Mouse (Mus musculus) liver, embryonic 15.5 days (tissue): Measurements from ENCODE around the gene Rimklb. TPM values are rescaled to one million over a fixed set of nuclear protein-coding genes. Genes with fewer than 3 reads are reported as not detected.
"Not testable (repeated sequence)": the region's sequence is repeated elsewhere in the genome, so short reads cannot be mapped to it uniquely, and the experiment has no call there.

Source experiments
- ATAC-seq: fragments of 200-750 bp; cut with Nextera tagmentation; 2 replicates; pipeline ENCODE4 v1.8.0; 2017; ENCODE audit warnings: moderate number of reproducible peaks, mild to moderate bottlenecking, moderate library complexity; ENCODE audit not compliant: insufficient read depth
- H3K27ac ChIP-seq: fragments of 300-500 bp; sonication (generic); replicated peaks from 2 replicates; pipeline ENCODE4 v1.5.1; 2015; ENCODE audit warnings: mild to moderate bottlenecking, inconsistent platforms
- H3K27me3 ChIP-seq: fragments of 300-500 bp; sonication (generic); 2 replicates; pipeline ENCODE4 v1.6.1; 2015; ENCODE audit warnings: mild to moderate bottlenecking, inconsistent platforms
- H3K36me3 ChIP-seq: fragments of 300-500 bp; sonication (generic); replicated peaks from 2 replicates; pipeline ENCODE4 v1.6.1; 2015; ENCODE audit warnings: moderate library complexity, mild to moderate bottlenecking, inconsistent platforms
- H3K4me1 ChIP-seq: fragments of 300-500 bp; sonication (generic); replicated peaks from 2 replicates; pipeline ENCODE4 v1.6.1; 2015; ENCODE audit warnings: inconsistent platforms
- H3K4me2 ChIP-seq: fragments of 300-500 bp; sonication (generic); 2 replicates; pipeline ENCODE4 v1.6.1; 2015; ENCODE audit warnings: moderate library complexity, mild to moderate bottlenecking, inconsistent platforms
- H3K4me3 ChIP-seq: fragments of 300-500 bp; sonication (generic); replicated peaks from 2 replicates; pipeline ENCODE4 v1.5.1; 2015; ENCODE audit warnings: mild to moderate bottlenecking, inconsistent platforms
- H3K9ac ChIP-seq: fragments of 300-500 bp; sonication (generic); 2 replicates; pipeline ENCODE4 v1.6.1; 2015; ENCODE audit warnings: moderate library complexity, mild to moderate bottlenecking, inconsistent platforms
- H3K9me3 ChIP-seq: fragments of 300-500 bp; sonication (generic); replicated peaks from 2 replicates; pipeline ENCODE4 v1.6.1; 2016; ENCODE audit warnings: inconsistent platforms
- WGBS: fragments of 180-500 bp; shearing (Covaris S2); methylation state at CpG from one replicate; pipeline ENCODE4 v1.1.7; 2015; ENCODE audit warnings: mixed read lengths; ENCODE audit not compliant: insufficient replicate concordance; 5-methylcytosine and 5-hydroxymethylcytosine counted together
- polyA plus RNA-seq: library from polyadenylated mRNA; unstranded; fragments of >200 nt; fragmentation: Nextera tagmentation; extraction: Ambion mirVana; gene quantifications from 2 replicates; pipeline ENCODE4 v1.2.1, GENCODE M21; 2015

Rimklb gene
- polyA plus RNA-seq, 1 experiment from 2014 or later: 0.26 TPM

DNA sequence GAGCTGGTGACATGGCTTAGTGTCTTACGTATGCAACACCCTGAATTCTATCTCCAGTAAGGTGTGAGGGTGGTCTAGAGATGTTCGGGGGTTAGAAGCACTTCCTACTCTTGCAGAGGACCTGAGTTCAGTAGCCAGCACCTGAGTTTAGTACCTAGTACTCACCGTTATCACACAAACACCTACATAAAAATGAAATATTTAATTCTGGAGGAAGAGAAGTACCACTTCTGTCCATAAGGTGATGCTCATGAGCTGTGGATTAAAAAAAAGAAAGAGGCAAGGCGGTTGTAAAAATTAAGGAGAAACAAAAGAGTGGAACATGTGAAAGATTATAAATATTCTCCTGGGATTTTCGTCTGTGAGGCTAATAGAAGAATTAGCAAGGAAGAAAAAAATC is 2.1 kb downstream of the Rimklb start:
- H3K27me3 ChIP-seq: peaks cover 72% of the 10 kb centered on the region
- H3K4me1 ChIP-seq: 0 out of 2 replicates have a peak, but pooled peaks cover 3% of the 10 kb centered on the region
- 0 out of 2 replicates have a peak, but pooled peaks cover 2% of the 10 kb centered on the region for H3K9me3 ChIP-seq
- WGBS: 22% methylated on average over 5 of the region's 5 CpGs
- H3K27ac ChIP-seq: no peak overlapping the region
- H3K4me3 ChIP-seq: no peak overlapping the region
- no peak overlapping the region for H3K9ac ChIP-seq
- no peaks in the 10 kb centered on the region for H3K36me3 ChIP-seq
- H3K4me2 ChIP-seq: no peak overlapping the region
- no peak for ATAC-seq

- ATAC-seq: no peak
- Histone ChIP-seq H3K9me3 (0 out of 2 replicates have a peak, but pooled peaks cover 2% of the 10 kb centered on the region), H3K4me3 (no peak overlapping the region), H3K9ac (no peak overlapping the region), H3K4me1 (0 out of 2 replicates have a peak, but pooled peaks cover 3% of the 10 kb centered on the region), H3K27ac (no peak overlapping the region), H3K27me3 (peaks cover 79% of the 10 kb centered on the region), H3K36me3 (no peaks in the 10 kb centered on the region), H3K4me2 (no peak overlapping the region; the same call in 1 of the 2 replicates)
- 14% methylated on average over 21 of the region's 21 CpGs for WGBS
These were observed 3.3 kb downstream of the Rimklb start for GRCm38 (mm10) chr6:122495082-122495881.

DNA sequence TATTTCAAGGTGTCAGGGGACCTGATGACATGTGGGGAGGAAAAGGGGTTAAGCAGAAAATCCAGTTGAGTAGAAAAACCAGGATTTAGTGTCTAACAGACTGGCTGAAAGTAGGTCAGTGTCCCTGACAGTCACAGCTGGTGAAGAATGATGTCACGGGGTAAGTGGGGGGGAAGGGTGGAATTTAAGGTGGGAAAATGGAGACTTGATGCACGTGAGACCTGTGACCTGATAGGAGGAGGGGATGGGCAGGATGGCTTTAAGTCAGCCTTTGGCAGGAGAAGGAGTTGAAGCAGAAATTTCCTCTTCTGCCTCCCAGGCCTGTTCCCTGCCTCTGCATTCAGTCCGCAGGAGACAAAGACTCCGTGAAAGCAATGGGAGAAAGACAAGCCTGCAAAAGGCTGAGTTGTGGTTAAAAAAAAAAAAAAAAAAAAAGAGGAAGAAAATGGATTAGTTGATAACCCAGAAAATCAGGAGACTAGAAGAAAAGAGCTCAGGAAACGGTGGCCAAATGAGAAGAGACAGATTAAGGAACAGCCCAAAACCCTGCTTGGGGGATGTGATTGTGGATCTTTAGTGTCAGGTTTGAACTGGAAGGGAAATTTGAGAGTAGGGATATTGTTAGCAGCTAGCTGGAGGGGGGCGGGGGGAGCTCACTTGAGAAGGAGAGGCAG is 4.6 kb downstream of the Rimklb start:
- no peak overlapping the region for H3K9ac ChIP-seq
- ATAC-seq: no peak
- WGBS: 17% methylated on average over 6 of the region's 6 CpGs
- no peaks in the 10 kb centered on the region for H3K36me3 ChIP-seq
- 0 out of 2 replicates have a peak, but pooled peaks cover 3% of the 10 kb centered on the region for H3K4me1 ChIP-seq
- H3K27ac ChIP-seq: no peak overlapping the region
- H3K4me2 ChIP-seq: no peak overlapping the region
- H3K9me3 ChIP-seq: 0 out of 2 replicates have a peak, but pooled peaks cover 2% of the 10 kb centered on the region
- no peak overlapping the region for H3K4me3 ChIP-seq
- H3K27me3 ChIP-seq: peaks cover 91% of the 10 kb centered on the region

DNA sequence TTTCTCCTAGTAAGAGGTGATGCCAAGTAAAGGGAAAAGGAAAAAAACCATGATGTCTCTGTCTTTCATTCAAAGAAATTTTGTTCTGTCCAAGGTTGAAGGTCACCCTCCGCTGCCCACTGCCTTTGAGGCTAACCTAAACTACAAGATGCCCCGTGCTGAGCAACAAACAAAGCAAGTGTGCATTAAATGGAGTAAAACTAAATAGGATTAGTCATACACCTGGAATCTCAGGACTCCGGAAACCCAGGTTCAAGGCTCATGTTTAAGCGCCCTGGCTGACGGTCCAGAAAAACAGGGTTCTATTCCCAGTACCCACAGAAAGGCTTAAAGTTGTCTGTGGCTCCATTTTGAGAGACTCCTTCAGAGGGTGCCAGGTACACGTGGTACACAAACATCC is 6.1 kb downstream of the Rimklb start:
- H3K36me3 ChIP-seq: no peaks in the 10 kb centered on the region
- no peak overlapping the region for H3K9ac ChIP-seq
- 0 out of 2 replicates have a peak, but pooled peaks cover 3% of the 10 kb centered on the region for H3K4me1 ChIP-seq
- no peak overlapping the region for H3K4me3 ChIP-seq
- peaks cover 93% of the 10 kb centered on the region for H3K27me3 ChIP-seq
- ATAC-seq: no peak
- H3K4me2 ChIP-seq: no peak overlapping the region
- WGBS: 29% methylated on average over 6 of the region's 6 CpGs
- 0 out of 2 replicates have a peak, but pooled peaks cover 2% of the 10 kb centered on the region for H3K9me3 ChIP-seq
- no peak overlapping the region for H3K27ac ChIP-seq

DNA sequence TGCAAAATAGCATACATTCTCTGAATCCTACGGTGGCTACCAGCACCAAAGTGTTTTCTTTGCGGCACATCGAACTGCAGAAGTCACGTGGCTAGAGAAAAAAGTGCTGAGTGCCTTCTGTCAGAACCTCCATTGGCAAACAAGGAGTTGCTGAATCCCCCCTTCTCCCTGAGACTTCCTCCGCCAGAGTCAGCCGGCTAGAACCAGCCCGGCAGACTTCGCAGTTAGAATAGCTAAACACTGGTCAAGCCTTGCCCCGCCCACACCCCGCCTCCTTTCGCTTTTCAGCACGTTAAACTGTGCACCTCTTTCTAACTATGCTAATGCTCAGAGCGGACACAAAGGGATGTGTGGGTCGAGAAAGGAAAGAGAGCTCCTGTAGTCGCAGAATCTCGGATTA is 7.0 kb downstream of the Rimklb start:
- peak; percentile 42; the same call in 1 of the 2 replicates for ATAC-seq
- no peak overlapping the region for H3K27ac ChIP-seq
- WGBS: under 1% methylated on average over 16 of the region's 16 CpGs
- 0 out of 2 replicates have a peak, but pooled peaks cover 2% of the 10 kb centered on the region for H3K9me3 ChIP-seq
- 0 out of 2 replicates have a peak, but pooled peaks cover 3% of the 10 kb centered on the region for H3K4me1 ChIP-seq
- no peak overlapping the region for H3K9ac ChIP-seq
- H3K27me3 ChIP-seq: peaks cover 96% of the 10 kb centered on the region
- H3K4me3 ChIP-seq: peak overlapping the region; percentile 35
- no peaks in the 10 kb centered on the region for H3K36me3 ChIP-seq
- H3K4me2 ChIP-seq: peak overlapping the region; percentile 57

DNA sequence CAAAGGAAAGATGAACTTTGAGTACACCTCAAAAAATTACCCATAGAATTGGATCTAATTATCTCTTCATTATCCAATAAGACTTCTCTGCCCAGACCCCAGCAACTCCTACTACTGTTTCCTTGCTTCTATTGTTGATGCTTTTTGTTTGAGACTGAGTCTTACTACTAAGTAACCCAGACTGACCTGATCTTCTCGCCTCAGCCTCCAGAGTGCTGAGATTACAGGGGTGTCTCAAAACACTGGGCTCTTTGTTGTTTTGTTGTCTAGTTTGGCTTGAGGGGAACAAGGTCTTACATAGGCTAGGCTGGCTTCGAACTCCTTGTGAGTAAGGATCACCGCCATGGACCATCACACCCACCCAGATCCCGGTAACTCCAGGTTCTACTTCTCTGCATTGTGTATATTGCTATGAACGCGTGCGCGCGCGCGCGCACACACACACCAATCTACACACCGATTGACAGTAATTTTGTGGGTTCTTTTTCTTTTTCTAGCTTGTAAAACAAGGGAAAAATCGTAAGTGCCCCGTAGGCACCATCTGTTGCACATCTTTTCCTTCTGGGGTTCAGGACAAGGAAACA is 7.5 kb downstream of the Rimklb start:
- ATAC-seq: no peak
- no peak overlapping the region for H3K27ac ChIP-seq
- peak overlapping the region; percentile 35; the same call in 1 of the 2 replicates for H3K4me3 ChIP-seq
- 0 out of 2 replicates have a peak, but pooled peaks cover 2% of the 10 kb centered on the region for H3K9me3 ChIP-seq
- 0 out of 2 replicates have a peak, but pooled peaks cover 3% of the 10 kb centered on the region for H3K4me1 ChIP-seq
- H3K4me2 ChIP-seq: peak overlapping the region; percentile 57
- peaks cover 96% of the 10 kb centered on the region for H3K27me3 ChIP-seq
- H3K9ac ChIP-seq: no peak overlapping the region
- no peaks in the 10 kb centered on the region for H3K36me3 ChIP-seq
- WGBS: 22% methylated on average over 15 of the region's 15 CpGs

GRCm38 (mm10) chr6:122486297-122487117 is 12.1 kb downstream of the Rimklb start:
- no peak for ATAC-seq
- Histone ChIP-seq H3K4me1 (no peaks in the 10 kb centered on the region), H3K27ac (no peak overlapping the region), H3K4me2 (peak overlapping the region; percentile 79), H3K27me3 (peaks cover 87% of the 10 kb centered on the region), H3K4me3 (peak overlapping the region; percentile 55), H3K9me3 (no peaks in the 10 kb centered on the region), H3K36me3 (no peaks in the 10 kb centered on the region), H3K9ac (no peak overlapping the region)
- WGBS: 1% methylated on average over 106 of the region's 111 CpGs

DNA sequence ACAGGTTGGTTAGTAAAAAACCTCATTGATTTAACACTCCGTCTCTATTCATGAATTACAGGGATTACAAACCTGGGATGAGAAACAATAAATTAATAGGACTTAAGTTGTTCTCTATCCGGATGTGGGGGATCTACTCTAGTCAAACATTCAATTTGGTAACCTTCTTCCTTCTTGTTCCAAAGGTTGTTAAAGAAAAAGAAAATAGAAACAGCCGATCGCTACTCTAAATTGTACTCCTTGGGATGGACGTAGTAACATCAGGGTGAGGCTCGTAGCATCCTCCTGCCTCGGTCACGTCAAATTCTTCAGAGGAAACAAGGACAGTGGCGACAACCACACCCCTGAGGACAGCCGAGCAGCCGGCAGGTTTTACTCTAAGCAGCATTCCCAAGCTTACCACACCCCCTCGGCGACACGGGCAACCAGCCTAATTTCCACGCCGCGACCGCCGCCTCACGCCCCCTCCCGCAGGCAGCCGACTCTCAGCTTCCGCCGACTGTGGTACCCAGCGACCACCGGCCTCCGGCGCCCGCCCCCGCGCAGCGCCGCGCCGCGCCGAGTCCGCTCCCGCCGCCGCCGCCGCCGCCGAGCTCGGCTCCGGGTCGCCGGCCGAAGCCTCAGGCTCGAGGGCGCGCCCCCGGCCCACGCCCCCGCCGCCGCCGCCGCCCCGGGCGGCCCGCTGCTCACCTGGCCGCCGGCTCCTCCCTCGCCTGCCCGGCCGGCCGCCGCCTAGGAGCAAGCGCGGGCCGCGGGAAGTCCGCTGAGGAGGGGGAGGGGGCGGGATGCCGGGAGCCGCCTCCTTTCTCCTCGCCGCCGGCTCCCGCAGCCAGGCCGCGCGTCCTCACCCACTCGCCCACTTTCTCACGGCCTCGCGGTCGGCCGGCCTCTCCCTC is 12.9 kb downstream of the Rimklb start:
- no peaks in the 10 kb centered on the region for H3K9me3 ChIP-seq
- no peak overlapping the region for H3K27ac ChIP-seq
- H3K27me3 ChIP-seq: peaks cover 82% of the 10 kb centered on the region
- ATAC-seq: no peak
- H3K4me3 ChIP-seq: peak overlapping the region; percentile 55
- no peaks in the 10 kb centered on the region for H3K4me1 ChIP-seq
- no peak overlapping the region for H3K9ac ChIP-seq
- WGBS: 1% methylated on average over 81 of the region's 91 CpGs
- no peaks in the 10 kb centered on the region for H3K36me3 ChIP-seq
- H3K4me2 ChIP-seq: peak overlapping the region; percentile 79

GRCm38 (mm10) chr6:122478062-122478461 is 20.5 kb downstream of the Rimklb start:
- Histone ChIP-seq H3K27ac (no peak overlapping the region), H3K27me3 (peaks cover 9% of the 10 kb centered on the region), H3K9ac (no peak overlapping the region), H3K36me3 (no peaks in the 10 kb centered on the region), H3K4me2 (no peak overlapping the region), H3K4me1 (no peaks in the 10 kb centered on the region), H3K4me3 (no peak overlapping the region), H3K9me3 (no peaks in the 10 kb centered on the region)
- no peak for ATAC-seq
- 28% methylated on average over 3 of the region's 3 CpGs for WGBS

DNA sequence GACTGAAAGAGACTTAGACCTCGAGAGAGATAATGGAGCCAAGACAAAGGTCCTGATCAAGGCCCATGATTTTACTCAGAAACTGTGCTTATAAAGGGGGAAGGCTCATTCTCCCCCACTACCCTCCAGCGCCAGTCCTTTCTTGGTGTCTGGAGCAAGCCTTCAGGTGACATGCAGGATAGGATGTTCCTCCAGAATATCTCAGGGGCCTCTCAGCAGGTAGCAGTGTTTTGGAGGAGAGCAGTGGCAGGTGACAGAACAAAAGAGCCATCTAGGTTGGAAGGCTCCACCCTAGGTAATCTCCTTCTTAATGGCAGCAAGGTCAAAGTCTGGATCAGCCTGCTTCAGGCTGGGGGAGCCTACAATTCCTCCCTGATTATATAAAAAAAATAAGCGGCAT is 27.1 kb downstream of the Rimklb start:
- H3K4me1 ChIP-seq, H3K4me3 ChIP-seq, H3K27ac ChIP-seq, ATAC-seq, H3K4me2 ChIP-seq, H3K27me3 ChIP-seq, H3K9me3 ChIP-seq, H3K9ac ChIP-seq, H3K36me3 ChIP-seq: not testable (repeated sequence)
- WGBS: 69% methylated on average over 3 of the region's 3 CpGs
